Mouse (Mus musculus) macrophage (primary cell): ENCODE results near the gene Fbh1. TPM values are rescaled to one million over a fixed set of nuclear protein-coding genes. Genes with fewer than 3 reads are reported as not detected.
A peak's percentile ranks its signal among the peaks of the same experiment; 100 is the strongest.

Experiments used
- H3K27ac ChIP-seq: fragments of 350-480 bp; formaldehyde crosslinking; 2 replicates; pipeline ENCODE4 v1.9.0; 2021
- H3K36me3 ChIP-seq: fragments of 350-480 bp; formaldehyde crosslinking; 2 replicates; pipeline ENCODE4 v1.9.0; 2021; ENCODE audit errors: inconsistent target
- H3K4me3 ChIP-seq: fragments of 350-480 bp; formaldehyde crosslinking; 2 replicates; pipeline ENCODE4 v1.9.0; 2021; ENCODE audit errors: inconsistent target
- H3K79me2 ChIP-seq: fragments of 350-480 bp; formaldehyde crosslinking; 2 replicates; pipeline ENCODE4 v1.9.0; 2021; ENCODE audit errors: inconsistent target
- WGBS: methylation state at CpG from one replicate; pipeline ENCODE4 v1.1.7; 2026; ENCODE audit warnings: inconsistent platforms; ENCODE audit not compliant: missing documents; 5-methylcytosine and 5-hydroxymethylcytosine counted together
- polyA plus RNA-seq: library from polyadenylated mRNA; stranded (reverse); fragments of 250-400 nt; gene quantifications from 3 replicates; pipeline ENCODE4 v1.2.4, GENCODE M21; 2018; ENCODE audit warnings: inconsistent platforms
- total RNA-seq, 78 experiments: library from RNA; depleted of rRNA; stranded (reverse); fragments of 250-400 nt; gene quantifications; 1 replicate in 9 of 78; 2 replicates in 24 of 78; 3 replicates in 43 of 78; 4 replicates in 2 of 78; pipeline ENCODE4 v1.2.4; 2018; ENCODE audit warnings: inconsistent platforms in 56 of 78

The Fbh1 gene
- total RNA-seq (2018; cell fraction: chromatin; rRNA removed), result 100 to 1,000 TPM in 18 of 26 experiments, 10 to 100 TPM in 8; 33.8 to 271 (median 160) TPM
- total RNA-seq (2018; cell fraction: cytosol; rRNA removed), result 10 to 100 TPM; 25.4 to 53.5 (median 38.2) TPM
- 100 to 1,000 TPM in 7 of 26 experiments, 10 to 100 TPM in 19; 22.1 to 160 (median 82.4) TPM for total RNA-seq (2018; cell fraction: nucleus; rRNA removed)
- 31.0 to 71.4 TPM (median 50.1 TPM) in 3 replicates for polyA plus RNA-seq

- H3K36me3 ChIP-seq, result peaks cover 21% of the 10 kb centered on the region
- peaks cover 74% of the 10 kb centered on the region for H3K79me2 ChIP-seq
- H3K4me3 ChIP-seq, result peak within 1 kb of the TSS; percentile 92
- under 1% methylated on average over 70 of the region's 73 CpGs for WGBS
- peak within 1 kb of the TSS; percentile 83 for H3K27ac ChIP-seq
Measured at GRCm38 (mm10) chr2:11777091-11778068, at the start of gene Fbh1, which contains the start of gene Ankrd16. TSS of gene Fbh1 (minus strand) at chr2:11777582. TSS of gene Ankrd16 (plus strand) at chr2:11777876.

GRCm38 (mm10) chr2:11801299-11801930 is 24.0 kb upstream of the Fbh1 start:
- no peaks in the 10 kb centered on the region for H3K36me3 ChIP-seq
- no peaks in the 10 kb centered on the region for H3K79me2 ChIP-seq
- 57% methylated on average over 2 of the region's 2 CpGs for WGBS
- H3K27ac ChIP-seq, result no peak overlapping the region
- H3K4me3 ChIP-seq, result no peak overlapping the region

- 72% methylated on average over 5 of the region's 5 CpGs for WGBS
- H3K79me2 ChIP-seq, result no peaks in the 10 kb centered on the region
- H3K4me3 ChIP-seq, result no peak overlapping the region
- no peaks in the 10 kb centered on the region for H3K36me3 ChIP-seq
- no peak overlapping the region for H3K27ac ChIP-seq
Measured at GRCm38 (mm10) chr2:11797930-11798364, 20.6 kb upstream of the Fbh1 start.

- Histone ChIP-seq H3K4me3 (no peak overlapping the region), H3K27ac (no peak overlapping the region), H3K36me3 (peaks cover 13% of the 10 kb centered on the region), H3K79me2 (no peaks in the 10 kb centered on the region)
- WGBS, result 76% methylated on average over 4 of the region's 4 CpGs
Measured at GRCm38 (mm10) chr2:11794668-11795067, 17.3 kb upstream of the Fbh1 start.

GRCm38 (mm10) chr2:11784159-11784558 is 6.8 kb upstream of the Fbh1 start:
- WGBS, result 100% methylated on average over 6 of the region's 6 CpGs
- peaks cover 19% of the 10 kb centered on the region for H3K79me2 ChIP-seq
- H3K4me3 ChIP-seq, result no peak overlapping the region
- H3K27ac ChIP-seq, result no peak overlapping the region
- H3K36me3 ChIP-seq, result peaks cover 86% of the 10 kb centered on the region

GRCm38 (mm10) chr2:11778087-11778823 is 873 bp upstream of the Fbh1 start:
- 1% methylated on average over 43 of the region's 43 CpGs for WGBS

GRCm38 (mm10) chr2:11776415-11776814 is 967 bp downstream of the Fbh1 start:
- Histone ChIP-seq H3K79me2 (peaks cover 77% of the 10 kb centered on the region), H3K36me3 (peaks cover 11% of the 10 kb centered on the region), H3K4me3 (peak overlapping the region; percentile 92), H3K27ac (peak overlapping the region; percentile 57)
- WGBS, result 44% methylated on average over 8 of the region's 8 CpGs

More at GRCm38 (mm10) chr2:11778087-11778823, 873 bp upstream of the Fbh1 start:
- peak overlapping the region; percentile 92 for H3K4me3 ChIP-seq
- H3K79me2 ChIP-seq, result peaks cover 66% of the 10 kb centered on the region
- peaks cover 30% of the 10 kb centered on the region for H3K36me3 ChIP-seq
- H3K27ac ChIP-seq, result peak overlapping the region; percentile 83

- H3K36me3 ChIP-seq, result no peaks in the 10 kb centered on the region
- H3K4me3 ChIP-seq, result no peak overlapping the region
- peaks cover 81% of the 10 kb centered on the region for H3K79me2 ChIP-seq
- 94% methylated on average over 5 of the region's 5 CpGs for whole genome bisulfite sequencing
- H3K27ac ChIP-seq, result no peak overlapping the region
Measured at GRCm38 (mm10) chr2:11775121-11775520, 2.3 kb downstream of the Fbh1 start.

- 92% methylated on average over 10 of the region's 10 CpGs for WGBS
- peaks cover 81% of the 10 kb centered on the region for H3K79me2 ChIP-seq
- 0 out of 2 replicates have a peak, but pooled peaks cover under 1% of the 10 kb centered on the region for H3K36me3 ChIP-seq
- H3K27ac ChIP-seq, result no peak overlapping the region
- H3K4me3 ChIP-seq, result no peak overlapping the region
Measured at GRCm38 (mm10) chr2:11774426-11774825, 3.0 kb downstream of the Fbh1 start.

- Histone ChIP-seq H3K27ac (no peak overlapping the region), H3K4me3 (no peak overlapping the region), H3K36me3 (peaks cover 9% of the 10 kb centered on the region; the same call in 1 of the 2 replicates), H3K79me2 (peaks cover 75% of the 10 kb centered on the region)
- WGBS, result 73% methylated on average over 4 of the region's 4 CpGs
Measured at GRCm38 (mm10) chr2:11772401-11772800, 5.0 kb downstream of the Fbh1 start.

- 84% methylated on average over 4 of the region's 4 CpGs for WGBS
- Histone ChIP-seq H3K27ac (no peak overlapping the region), H3K36me3 (peaks cover 9% of the 10 kb centered on the region; the same call in 1 of the 2 replicates), H3K4me3 (no peak overlapping the region), H3K79me2 (peaks cover 70% of the 10 kb centered on the region)
Measured at GRCm38 (mm10) chr2:11771701-11772100, 5.7 kb downstream of the Fbh1 start.

- Histone ChIP-seq H3K36me3 (peaks cover 34% of the 10 kb centered on the region), H3K4me3 (no peak overlapping the region), H3K79me2 (peaks cover 25% of the 10 kb centered on the region; the same call in 1 of the 2 replicates), H3K27ac (no peak overlapping the region)
- 87% methylated on average over 10 of the region's 10 CpGs for WGBS
Measured at GRCm38 (mm10) chr2:11767161-11767545, 10.2 kb downstream of the Fbh1 start.

- WGBS, result 27% methylated on average over 5 of the region's 5 CpGs
- Histone ChIP-seq H3K79me2 (peaks cover 25% of the 10 kb centered on the region; the same call in 1 of the 2 replicates), H3K4me3 (no peak overlapping the region), H3K27ac (no peak overlapping the region), H3K36me3 (peaks cover 39% of the 10 kb centered on the region)
Measured at GRCm38 (mm10) chr2:11766485-11767160, 10.8 kb downstream of the Fbh1 start.
